Mouse (Mus musculus) kidney, postnatal 10 days (tissue): ENCODE measurements around the gene Slc47a1.

ENCODE experiments used
- DNase-seq: peaks from one replicate; pipeline ENCODE4 v3.0.0; 2021; ENCODE audit warnings: mixed read lengths

Slc47a1 gene

DNA sequence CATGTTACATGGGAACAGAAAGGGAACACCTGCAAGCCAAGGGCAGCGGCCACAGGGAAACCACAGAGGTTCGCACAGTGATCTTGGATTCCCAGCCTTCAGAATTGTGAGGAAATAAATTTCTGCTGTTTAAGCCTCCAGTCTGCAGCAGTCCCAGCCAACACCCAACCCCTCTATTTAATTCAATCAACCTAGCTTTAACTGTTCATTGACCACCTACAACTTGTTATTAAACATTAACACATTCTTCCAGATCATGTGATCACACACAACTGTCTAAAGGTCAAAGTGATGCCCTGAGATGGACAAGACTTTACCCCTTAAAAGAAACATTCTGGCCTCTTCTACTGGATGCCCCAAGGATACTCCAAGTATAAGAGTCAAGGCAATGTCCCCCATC is 9.5 kb downstream of the Slc47a1 start:
- no peak for DNase-seq

DNA sequence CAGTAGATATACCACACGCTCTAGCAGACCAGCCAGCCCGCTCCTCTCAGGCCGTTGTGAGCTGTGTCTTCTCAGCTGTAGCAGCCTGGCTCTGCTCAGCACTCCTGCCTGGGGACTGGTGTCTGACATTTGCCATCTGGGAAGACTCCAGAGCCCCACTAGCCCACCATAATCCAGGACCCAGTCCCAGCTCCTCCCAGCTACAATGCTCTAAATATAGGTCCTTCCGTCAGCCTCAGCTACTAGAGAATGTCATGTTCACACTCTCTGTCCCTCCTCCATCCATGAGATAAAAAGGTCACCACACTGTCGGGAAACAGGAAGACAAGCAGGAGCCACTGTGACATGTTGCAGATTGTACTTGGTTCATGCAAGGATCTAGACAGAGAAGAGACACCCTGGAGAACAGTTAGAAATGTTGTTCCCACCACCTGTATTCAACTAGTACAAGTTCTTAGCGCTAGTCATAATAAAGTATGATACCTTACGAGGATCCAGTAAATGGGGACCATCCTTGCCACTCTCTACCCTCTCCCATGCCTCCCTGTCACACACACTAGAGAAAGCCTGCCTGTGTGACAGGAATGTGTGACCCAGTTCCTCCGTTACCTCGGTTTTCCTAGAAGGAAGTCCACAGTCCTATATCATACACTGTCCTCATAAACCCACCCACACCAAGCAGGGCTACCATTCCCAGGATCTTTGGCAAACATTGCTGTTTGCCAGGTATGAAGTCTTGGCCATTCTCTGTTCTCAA is 11.4 kb downstream of the Slc47a1 start:
- peak; percentile 27 for DNase-seq

DNA sequence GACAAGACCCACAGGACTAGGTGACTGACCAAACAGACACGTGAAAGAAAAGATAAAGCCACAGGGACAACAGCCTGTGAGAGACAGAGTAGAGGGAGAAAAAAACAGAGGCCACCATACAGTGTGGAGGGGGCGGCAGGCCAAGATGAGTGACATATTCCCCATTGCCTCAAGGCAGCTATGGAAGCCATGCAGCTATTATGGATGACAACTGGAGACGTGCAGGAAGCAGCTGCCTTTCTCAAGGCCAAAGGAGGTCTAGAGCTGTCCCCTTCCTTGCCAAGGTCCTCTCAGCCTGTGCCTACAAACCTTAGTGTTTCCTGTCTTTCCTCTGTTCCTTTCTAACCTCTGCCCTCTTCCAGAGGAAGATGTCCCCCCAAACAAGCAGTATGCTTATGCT is 12.2 kb downstream of the Slc47a1 start:
- no peak for DNase-seq

DNA sequence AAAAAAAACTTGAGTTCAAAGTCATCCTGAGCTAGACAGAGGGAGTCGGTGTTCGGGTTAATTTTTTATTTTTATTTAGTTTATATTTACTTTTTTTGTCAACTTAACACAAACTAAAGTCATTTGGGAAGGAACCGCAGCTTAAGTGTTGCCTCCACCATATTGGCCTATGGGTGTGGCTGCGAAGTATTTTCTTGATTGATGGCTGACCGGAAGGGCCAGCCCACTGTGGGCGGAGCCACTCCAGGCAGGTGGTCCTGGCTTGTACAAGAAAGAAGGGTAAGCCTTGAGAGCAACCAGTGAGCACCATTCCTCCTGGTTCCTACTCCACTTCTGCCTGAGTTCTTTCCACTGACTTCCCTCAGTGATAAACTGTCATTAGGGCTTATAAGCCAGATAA is 14.0 kb downstream of the Slc47a1 start:
- DNase-seq, result no peak

DNA sequence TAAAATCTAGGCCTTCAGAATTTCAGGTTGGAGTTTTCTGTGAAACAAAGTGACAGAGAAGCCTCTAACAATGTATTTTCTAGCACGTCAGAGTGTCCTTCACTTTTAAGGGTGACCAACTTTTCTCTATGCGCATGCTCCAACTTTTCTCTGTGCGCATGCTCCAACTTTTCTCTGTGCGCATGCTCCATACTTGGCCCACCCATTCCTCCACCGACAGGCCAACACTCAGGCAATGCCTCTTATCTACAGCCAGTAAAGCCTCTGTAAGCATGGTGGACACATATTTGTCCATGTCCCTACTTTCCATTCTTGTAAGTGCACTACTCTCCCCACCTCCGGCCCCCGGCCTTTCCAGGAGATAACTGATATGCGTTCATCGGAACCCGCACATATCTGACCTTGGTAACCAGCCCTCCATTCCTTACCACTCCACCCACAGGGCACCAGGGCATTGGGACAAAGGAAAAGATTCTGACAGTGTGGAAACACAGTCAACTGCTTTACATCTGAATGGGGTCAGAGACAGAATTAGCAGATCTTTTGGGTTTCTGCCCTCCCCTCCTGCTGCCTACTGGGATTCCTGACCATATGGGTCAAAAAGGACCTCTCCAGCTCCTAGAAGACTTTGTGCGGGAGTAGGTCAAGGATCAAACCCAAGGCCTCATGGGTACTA is 16.5 kb downstream of the Slc47a1 start:
- DNase-seq, result no peak

DNA sequence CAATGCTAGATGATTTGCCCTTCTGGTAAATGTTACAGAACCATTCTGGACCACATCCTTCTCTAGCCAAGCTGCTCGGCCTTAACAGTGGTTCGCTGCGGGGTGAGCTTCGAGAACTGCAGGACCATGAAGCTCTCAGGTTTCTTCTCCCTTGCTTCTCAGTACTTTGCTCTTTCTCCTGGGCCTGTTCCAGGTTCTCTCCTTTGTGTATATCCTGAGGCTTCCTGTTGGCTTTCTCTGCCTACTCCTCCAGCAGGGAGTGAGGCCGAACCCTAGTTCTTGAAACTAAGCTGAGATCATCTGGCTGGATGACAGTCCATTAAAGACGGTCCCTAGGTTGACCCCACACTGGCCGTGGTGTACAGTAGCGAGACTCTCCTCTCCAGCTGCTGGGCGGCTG is 21.5 kb downstream of the Slc47a1 start:
- DNase-seq, result no peak

DNA sequence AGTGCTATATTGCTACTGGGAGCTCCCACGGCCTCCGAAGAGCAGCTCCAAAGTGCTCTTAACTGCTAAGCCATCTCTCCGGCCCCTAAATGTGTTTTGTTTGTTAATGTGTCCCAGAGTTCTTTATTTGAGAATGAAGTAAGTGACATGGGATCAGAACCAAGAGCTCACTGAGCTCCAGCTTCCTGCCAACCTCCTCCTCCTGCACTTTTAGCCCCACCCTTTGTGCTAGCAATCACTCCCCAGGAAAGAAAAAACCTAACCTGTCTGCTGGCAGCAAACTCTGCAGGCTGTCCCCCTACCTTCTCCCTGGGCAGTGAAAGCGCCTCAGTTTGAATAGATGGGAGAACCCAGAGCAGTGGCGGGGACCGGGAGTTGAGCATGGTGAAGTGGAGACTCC is 22.0 kb downstream of the Slc47a1 start:
- DNase-seq, result no peak

DNA sequence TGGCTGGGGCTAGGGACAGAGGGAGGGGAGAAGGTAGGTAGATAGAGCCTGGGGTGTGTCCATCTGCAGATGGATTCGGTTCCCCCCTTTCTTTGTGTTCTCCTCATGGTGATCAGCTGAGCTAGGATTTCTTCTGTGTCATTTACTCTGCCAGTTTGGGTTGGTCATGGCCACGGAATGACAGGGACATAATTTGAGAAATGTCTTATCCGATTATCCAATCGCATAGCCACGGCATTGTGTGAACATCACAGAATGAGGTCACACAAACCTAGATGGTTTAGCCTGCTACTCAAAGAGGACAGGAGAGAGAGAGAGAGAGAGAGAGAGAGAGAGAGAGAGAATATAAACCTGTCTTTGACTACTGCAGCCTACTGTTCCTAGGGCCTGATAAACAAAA is 22.8 kb downstream of the Slc47a1 start:
- no peak for DNase-seq

DNA sequence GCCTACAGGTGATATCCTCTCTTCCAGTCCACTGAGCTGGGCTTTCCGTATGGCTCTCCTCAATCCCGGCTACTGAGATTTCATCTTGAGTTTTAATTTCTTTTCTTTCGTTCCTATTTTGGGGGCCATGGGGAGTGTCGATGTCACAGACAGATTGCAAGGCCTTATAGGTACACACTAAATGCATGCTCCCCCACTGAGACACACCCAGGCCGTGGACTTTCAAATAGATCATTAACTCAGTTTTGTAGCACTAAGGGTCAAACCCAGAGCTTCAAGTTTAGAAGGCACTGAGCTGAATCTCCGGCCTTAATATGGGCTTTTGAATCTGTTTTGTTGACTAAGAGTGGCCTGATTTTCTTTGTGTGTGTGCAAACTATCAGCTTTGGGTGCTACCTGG is 23.8 kb downstream of the Slc47a1 start:
- DNase-seq, result no peak

DNA sequence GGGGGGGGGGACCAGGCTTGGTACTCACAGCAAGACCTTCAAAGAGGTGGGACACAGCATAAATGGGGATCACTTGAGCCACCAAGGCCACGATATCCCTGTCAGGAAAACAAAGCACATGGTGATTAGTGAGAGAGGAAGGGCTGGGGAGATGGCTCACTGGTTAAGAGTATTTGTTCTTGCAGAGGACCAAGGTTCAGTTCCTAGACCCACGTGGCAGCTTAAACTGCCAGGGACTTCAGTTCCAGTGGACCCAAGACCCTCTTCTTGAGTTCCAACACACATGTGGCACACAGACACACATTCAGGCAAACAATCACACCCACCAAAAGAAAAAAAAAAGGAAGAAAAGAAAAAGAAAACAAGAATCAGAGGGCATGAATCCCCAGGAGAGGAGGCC is 25.1 kb downstream of the Slc47a1 start:
- no peak for DNase-seq

DNA sequence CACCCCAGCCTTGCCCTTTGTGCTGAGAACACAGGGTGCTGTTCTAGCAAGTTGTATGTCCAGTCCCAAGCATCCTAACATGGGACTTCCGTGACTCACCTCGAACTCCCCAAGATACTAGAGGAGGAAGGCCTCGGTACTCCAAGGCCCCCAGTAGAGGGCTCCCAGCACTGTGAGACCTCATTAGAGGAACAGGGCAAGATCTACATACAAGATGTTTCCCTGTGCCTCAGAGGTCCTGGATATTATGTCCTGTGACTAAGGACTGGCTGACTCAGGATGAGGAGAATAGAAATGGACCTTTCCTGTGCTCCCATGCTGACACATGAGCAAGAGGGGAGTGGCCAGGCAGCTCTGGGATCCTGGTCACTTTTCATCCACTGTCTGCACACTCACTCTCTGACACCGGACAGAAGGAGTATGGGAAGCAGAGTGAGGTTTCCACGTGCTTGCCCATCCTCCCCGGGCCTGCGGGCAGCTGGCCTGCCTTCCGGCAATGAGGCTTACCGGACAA is 25.9 kb downstream of the Slc47a1 start:
- DNase-seq, result peak; percentile 36

DNA sequence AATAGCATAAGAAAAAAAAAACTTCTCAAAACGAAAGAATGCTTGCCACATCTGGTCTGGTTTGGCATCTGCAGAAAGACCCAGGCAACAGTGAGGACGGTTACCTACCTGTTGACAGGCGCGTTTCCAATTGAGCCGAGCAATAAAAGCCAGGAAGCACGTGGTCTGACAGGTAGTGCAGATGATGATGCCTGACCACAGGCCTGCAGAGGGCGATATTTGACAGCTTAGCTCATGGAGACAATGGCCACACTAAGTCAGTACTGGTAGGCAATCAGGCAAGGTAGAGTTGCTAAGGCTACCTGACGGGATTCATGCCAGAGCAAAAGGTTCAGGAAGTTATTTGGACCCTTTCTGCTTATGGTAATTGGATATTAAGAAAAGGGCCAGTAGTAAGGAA is 28.8 kb downstream of the Slc47a1 start:
- peak; percentile 89 for DNase-seq

DNA sequence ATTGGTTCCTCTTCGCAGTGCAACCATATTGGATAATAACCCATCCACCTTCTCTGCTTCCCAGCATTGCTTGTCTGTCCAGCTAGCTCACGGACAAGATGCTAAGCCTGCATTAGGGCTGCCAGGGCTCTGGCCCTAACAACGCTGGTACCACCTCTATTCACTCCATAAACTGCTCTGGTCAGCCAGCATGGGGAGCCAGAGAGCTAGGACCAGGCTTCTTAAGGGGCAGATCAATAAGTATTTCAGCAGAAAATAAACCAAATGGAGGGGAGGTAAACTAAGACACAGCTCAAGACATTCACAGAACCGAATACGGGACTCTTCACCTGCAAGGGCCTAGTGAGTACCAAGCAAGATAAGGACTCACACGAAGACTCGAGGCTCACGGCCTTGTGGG is 32.0 kb downstream of the Slc47a1 start:
- DNase-seq, result no peak

DNA sequence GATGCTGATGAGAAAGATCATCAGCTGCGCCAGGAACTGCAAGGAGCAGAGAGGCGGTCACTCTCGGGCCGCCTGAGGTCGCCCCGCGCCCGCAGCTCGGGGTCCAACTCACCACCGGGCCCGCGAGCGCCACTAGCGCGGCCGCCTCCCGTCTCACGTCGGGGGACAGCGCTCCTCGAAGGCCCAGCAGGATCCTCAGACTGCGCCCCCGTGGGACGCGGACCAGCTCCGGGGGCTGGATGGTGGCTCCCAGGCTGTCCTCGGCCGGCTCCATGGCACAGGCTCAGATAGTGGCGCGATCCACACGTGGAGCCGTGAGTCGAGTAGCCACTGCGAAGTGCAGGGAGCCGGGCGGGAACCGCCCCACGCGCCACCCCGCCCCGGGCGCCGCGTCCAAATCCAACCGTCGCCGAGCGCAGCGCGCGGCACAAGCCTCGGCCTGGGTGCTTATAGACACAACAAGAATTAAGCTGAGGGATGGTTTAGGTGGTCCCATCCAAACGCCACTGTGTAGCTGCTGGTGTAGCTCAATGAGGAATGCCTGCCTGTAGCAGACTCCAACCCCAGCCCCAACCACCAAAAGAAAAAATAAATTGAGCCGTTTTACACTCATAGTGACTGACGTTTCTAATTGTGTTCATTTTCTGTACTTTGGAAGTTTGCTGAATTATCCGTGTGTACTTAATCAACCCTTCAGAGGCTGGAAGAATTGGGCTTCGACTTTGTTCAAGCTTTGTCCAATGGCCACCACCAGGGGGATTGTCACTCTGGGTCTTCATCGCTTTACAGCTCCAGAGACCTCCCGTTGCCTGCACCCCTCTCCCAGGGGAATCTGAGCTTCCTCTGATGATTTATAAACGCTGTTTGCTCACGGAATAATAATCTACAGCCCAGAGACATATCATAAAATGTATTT is 35.4 kb downstream of the Slc47a1 start, which contains the start of gene Slc47a2:
Gene Slc47a2, minus strand, starts transcription at position 356 of the 916 bp plus-strand sequence.
- peak; percentile 66 for DNase-seq

DNA sequence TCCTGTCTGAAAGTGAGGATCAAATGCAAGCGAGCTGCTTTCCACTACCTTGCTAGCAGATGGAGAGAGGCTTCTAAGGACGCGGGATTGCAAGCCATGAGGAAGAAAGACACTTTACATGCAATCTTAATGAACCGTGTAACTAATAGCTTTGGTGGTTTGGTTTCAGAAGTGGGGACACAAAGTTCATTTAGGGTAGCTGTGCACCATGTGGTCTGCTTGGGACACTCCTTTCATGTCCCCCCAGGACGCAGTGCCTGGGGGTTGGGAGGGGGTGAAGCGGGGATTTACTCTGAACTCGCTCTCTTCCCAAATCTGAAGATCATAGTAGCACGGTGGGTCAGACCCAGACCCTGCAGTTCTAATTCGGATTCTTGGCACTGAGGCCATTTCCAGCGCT is 36.2 kb downstream of the Slc47a1 start:
- no peak for DNase-seq

DNA sequence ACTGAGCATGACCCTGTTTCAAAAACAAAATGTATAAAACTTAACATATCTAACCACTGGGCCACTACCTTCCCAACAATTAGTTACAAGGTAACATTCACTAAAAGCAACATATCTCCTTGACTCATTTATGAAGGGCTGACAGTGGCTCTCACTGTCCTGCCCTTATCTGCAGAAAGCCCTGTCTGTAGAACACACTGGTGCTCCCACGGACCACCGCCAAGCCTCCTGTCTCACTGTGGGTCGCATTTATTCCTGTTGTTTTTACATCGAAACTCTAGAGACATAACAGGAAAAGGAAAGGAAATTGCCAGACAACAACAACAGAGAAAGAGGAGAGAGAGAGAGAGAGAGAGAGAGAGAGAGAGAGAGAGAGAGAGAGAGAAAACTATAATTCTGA is 36.9 kb downstream of the Slc47a1 start:
- no peak for DNase-seq

DNA sequence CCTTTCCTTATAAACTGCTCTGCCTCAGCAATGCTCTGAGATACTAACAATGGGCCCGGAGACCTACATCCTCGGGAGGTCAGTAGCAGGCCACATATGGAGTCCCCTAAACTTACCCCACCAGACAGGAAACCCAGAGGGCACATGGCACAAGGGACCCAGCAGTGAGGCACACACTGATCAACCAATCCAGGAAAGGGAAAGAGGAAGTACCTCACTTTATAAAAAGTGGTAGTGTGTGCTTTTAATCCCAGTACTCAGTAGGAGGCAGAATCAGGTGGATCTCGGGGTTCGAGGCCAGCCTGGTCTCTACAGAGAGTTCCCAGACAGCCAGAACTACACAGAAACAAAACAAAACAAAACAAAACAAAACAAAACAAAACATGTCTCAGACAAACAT is 37.8 kb downstream of the Slc47a1 start:
- DNase-seq, result no peak

DNA sequence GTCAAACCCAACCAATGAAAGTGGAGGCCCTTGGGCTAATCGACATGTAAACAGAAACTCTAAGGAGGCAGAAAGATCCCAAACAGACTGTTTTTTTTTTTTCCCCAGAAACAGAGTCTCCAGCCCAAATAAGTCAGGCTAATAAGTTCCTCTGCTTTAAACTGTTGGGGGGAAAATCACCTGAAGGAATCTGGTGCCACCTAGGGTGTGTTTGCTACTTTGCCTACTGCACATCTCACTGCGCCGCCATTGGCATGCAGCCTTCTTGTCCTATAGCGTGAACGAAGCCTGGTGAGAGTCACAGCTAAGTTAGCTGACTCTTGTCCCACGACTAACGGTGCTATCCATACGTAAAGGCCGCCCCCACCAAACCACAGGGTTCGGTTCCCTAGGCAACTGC is 40.6 kb downstream of the Slc47a1 start:
- peak; percentile 39 for DNase-seq

DNA sequence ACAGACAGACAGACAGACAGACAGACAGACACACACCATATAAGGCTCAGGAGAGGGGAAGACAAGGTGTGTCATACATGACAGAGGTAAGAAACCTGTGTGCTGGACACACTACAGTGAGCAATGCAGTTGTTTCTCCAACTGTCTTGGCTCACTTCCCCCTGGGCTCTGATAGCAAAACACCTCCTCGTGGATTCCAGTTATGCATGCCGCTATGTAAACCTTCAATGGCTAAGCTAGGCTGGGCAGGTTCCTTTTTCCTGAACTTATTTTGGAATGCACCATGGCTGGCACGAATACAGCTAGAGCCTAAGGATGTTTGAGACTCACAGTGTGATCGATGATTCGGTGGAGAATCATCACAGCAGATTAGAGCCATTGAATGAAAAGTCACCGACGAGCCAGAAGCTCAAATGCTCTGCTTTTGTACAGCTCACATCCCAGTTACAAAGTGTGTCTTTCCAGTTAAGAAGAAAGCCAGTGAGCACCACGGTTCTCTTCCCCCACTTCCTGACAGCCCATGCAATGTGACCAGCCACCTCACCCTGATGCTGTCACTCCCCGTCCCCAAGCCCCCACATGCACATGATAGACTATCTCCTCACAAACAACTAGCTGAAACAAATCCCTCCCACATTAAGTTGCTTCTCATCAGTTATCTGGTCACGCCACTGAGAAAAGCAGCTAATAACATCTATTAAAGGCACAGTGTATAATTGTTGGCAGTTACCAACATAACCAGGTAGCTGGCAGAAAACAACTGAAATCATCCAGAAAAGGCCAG is 57.0 kb downstream of the Slc47a1 start:
- peak; percentile 8 for DNase-seq

DNA sequence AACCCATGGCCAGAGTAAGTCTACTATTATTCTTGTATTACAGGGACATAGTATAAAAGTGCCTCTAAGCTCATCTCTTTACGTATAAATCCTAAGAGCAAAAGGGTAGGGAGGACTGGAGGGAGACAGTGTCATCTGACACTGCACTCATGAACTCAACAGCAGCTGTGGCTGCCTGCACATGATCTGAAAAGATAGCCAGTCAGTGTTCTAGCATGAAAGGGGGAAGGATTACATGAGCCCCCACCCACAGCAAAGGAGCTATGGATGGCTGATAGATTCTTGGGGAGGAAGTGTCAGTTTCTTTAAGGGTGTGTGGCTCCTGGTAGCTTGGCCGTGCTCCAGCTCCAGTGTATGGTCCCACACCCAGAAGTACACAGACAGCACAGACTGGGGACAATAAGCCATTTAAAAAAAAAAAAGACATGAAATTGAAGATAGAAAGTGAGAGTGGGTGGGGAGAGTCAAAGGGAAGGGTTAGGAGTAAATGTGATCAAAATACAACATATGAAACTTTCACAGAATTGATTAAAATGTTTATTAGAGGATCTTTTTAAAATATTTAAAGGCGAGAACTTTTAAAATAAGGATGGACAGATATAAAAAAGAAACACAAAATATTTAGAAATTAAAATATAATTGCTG is 58.1 kb downstream of the Slc47a1 start:
- DNase-seq, result peak; percentile 15

DNA sequence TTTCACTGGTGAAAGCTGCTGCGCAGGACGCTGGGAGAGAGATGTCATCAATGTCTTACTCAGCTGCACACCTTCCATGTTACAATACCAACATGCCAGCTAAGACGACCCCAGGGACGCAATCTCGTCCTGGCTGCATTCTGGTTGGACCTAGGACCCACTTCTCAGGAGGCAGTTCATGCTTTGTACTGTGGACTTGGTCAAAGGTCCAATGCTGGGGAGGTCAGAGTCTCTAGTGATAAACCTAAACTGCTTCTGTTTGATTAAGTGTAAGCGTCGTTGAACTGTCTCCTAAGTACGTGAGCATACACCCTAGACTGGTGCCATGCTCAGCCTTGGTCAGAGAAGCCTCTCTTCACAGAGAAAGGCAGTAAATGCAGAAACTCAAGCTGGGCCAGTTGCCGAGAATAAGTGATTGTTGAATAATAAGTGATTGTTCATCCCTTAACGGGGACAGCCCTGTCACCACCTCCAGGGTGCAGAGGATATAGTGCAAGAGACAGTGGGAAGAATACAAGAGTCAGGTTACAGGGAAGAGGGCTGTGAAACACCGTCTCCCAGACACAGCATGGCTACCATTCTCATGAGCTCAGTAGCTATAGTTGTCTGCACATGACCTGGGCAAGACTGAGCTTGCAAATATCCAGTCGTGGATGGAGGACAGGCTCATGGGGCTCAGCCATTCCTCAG is 58.8 kb downstream of the Slc47a1 start:
- peak; percentile 7 for DNase-seq
